Mouse (Mus musculus) megakaryocyte, embryonic 14.5 days (primary cell): ENCODE results near the gene Pgpep1.

Experiments used
- FLI1 ChIP-seq: IDR thresholded peaks from 2 replicates; pipeline ENCODE4 v1.6.1; 2012; ENCODE audit warnings: low read length, inconsistent platforms, mixed read lengths
- GATA1 ChIP-seq: IDR thresholded peaks from 3 replicates; pipeline ENCODE4 v1.6.1; 2012; ENCODE audit warnings: mixed read lengths, low read length, inconsistent platforms, borderline replicate concordance

- TF ChIP-seq GATA1 (no peak), FLI1 (no peak)
These were observed 27.4 kb upstream of the Pgpep1 start for GRCm38 (mm10) chr8:70687576-70687975.
